Mouse (Mus musculus): ENCODE measurements at regions not wholly inside any gene's neighbourhood (a gene's known extent, or its start where the extent isn't known, plus 50 kb on each side); places are given as distances from the start of the nearest gene placed in this dataset.

GRCm38 (mm10) chr9:115454771-115455170 lies 144.6 kb upstream of the Stt3b start:
- no peak for TF ChIP-seq CTCF (IDR thresholded peaks at IDR 0.05; ENCODE audit: low read depth)
- no peak for TF ChIP-seq EP300 (optimal IDR thresholded peaks at IDR 0.05)

Measured in stomach, postnatal 0 days (tissue).